Mouse (Mus musculus): ENCODE measurements around the gene Gadd45a.

Gene Gadd45a

GRCm38 (mm10) chr6:67036837-67037628 is at the start of gene Gadd45a:
Gene Gadd45a, minus strand, starts transcription at chr6:67037457.
- DNase-seq, result peak; percentile 98

- no peak for DNase-seq
These were observed 48.7 kb upstream of the Gadd45a start for GRCm38 (mm10) chr6:67085850-67086437.

GRCm38 (mm10) chr6:67084465-67084864 is 47.2 kb upstream of the Gadd45a start:
- DNase-seq, result no peak

- no peak for DNase-seq
These were observed 43.9 kb upstream of the Gadd45a start for GRCm38 (mm10) chr6:67081141-67081540.

GRCm38 (mm10) chr6:67078076-67078475 is 40.8 kb upstream of the Gadd45a start:
- no peak for DNase-seq

- peak; percentile 58 for DNase-seq
These were observed 40.2 kb upstream of the Gadd45a start for GRCm38 (mm10) chr6:67077477-67077876.

GRCm38 (mm10) chr6:67076348-67076747 is 39.1 kb upstream of the Gadd45a start:
- DNase-seq, result no peak

- no peak for DNase-seq
These were observed 37.6 kb upstream of the Gadd45a start for GRCm38 (mm10) chr6:67074868-67075267.

- DNase-seq, result no peak
These were observed 36.7 kb upstream of the Gadd45a start for GRCm38 (mm10) chr6:67073929-67074328.

- DNase-seq, result peak; percentile 31
These were observed 36.2 kb upstream of the Gadd45a start for GRCm38 (mm10) chr6:67073446-67073845.

GRCm38 (mm10) chr6:67071615-67072014 is 34.4 kb upstream of the Gadd45a start:
- no peak for DNase-seq

- peak; percentile 30 for DNase-seq
These were observed 32.6 kb upstream of the Gadd45a start for GRCm38 (mm10) chr6:67069800-67070315.

GRCm38 (mm10) chr6:67069219-67069762 is 32.0 kb upstream of the Gadd45a start:
- DNase-seq, result peak; percentile 69

GRCm38 (mm10) chr6:67060057-67060456 is 22.8 kb upstream of the Gadd45a start:
- DNase-seq, result no peak

GRCm38 (mm10) chr6:67057991-67058696 is 20.9 kb upstream of the Gadd45a start:
- DNase-seq, result no peak

- DNase-seq, result no peak
These were observed 20.3 kb upstream of the Gadd45a start for GRCm38 (mm10) chr6:67057574-67057973.

GRCm38 (mm10) chr6:67056889-67057564 is 19.8 kb upstream of the Gadd45a start:
- peak; percentile 35 for DNase-seq

- no peak for DNase-seq
These were observed 19.0 kb upstream of the Gadd45a start for GRCm38 (mm10) chr6:67056108-67056888.

- no peak for DNase-seq
These were observed 12.8 kb upstream of the Gadd45a start for GRCm38 (mm10) chr6:67050063-67050462.

- DNase-seq, result no peak
These were observed 12.4 kb upstream of the Gadd45a start for GRCm38 (mm10) chr6:67049695-67050038.

- no peak for DNase-seq
These were observed 11.8 kb upstream of the Gadd45a start for GRCm38 (mm10) chr6:67048880-67049694.

All from lung, postnatal 36 days (tissue).